Mouse (Mus musculus): ENCODE measurements around the gene Mapkapk5. TPM values are rescaled to one million over a fixed set of nuclear protein-coding genes. Genes with fewer than 3 reads are reported as not detected.
A peak's percentile ranks its signal among the peaks of the same experiment; 100 is the strongest.

Gene Mapkapk5
- polyA plus RNA-seq, 1 experiment from 2014 or later = 66.5 TPM

DNA sequence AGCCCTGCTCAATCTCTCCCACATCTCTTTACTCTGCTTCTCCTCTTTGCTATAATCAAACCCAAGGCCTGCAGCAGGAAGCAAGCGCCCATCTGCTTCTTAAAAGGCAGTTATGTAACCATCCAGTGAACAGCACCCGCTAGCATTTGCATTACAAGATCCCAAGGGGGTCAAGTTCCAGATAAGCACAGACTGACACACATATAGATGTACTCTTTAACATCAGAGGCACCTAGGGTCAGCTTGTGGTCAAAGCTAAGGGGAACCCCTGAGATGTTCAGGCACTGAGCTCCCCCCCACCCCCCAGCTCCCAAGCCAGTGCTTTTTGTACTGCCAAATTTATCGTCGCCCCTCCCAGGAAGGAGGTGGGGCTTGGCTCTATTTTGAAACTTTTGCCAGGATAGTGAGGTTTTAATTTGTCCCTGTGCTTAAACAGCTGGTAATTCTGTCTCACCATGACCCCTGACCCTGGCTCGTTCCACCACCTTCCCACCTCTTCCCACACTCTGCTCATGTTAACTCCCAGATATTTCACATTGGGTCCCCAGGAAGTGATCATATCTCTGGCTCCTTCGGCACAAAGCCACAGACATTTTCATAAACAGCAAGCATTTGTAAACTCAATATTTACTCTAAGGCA lies 40.8 kb upstream of the Mapkapk5 start:
- Histone ChIP-seq H3K9me3 (ENCODE audit: control insufficient read depth, low read length) (no peaks in the 10 kb centered on the region), H3K27ac (ENCODE audit: low read depth, low read length) (no peak overlapping the region), H3K4me3 (ENCODE audit: low read depth, low read length) (no peak overlapping the region), H3K27me3 (ENCODE audit: control insufficient read depth, insufficient read depth, low read length) (no peaks in the 10 kb centered on the region), H3K9ac (ENCODE audit: low read depth, low read length) (no peak overlapping the region), H3K4me2 (replicated peaks; ENCODE audit: low read depth, low read length) (no peak overlapping the region), H3K4me1 (replicated peaks; ENCODE audit: control insufficient read depth, insufficient read depth, low read length) (no peaks in the 10 kb centered on the region), H3K36me3 (ENCODE audit: control insufficient read depth, insufficient read depth, low read length) (no peaks in the 10 kb centered on the region)
- DNase-seq (ENCODE audit: low spot score) = no peak
- no peak for ATAC-seq (ENCODE audit: low FRiP score)
- WGBS = 73% methylated on average over 6 of the region's 6 CpGs

DNA sequence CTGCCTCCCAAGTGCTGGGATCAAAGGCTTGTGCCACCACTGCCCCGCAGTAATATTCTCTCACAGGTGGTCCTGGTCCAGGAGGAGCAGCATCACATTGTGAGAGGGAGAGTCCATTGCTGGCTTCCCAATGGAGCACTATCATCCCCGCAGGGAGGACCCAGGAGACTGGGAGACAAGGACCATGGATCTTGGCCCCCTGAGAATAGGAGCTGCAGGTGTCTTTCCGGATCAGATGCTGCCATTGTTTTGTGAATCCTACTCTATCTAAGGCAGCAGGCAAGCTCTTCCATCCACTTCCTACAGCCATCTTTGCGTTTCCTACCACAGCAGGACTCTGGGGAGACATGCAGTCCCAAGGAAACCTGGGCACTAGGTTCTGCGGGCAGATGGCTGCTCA lies 40.0 kb upstream of the Mapkapk5 start:
- no peak for ATAC-seq (ENCODE audit: low FRiP score)
- 85% methylated on average over 5 of the region's 5 CpGs for WGBS
- H3K4me2 ChIP-seq (replicated peaks; ENCODE audit: low read depth, low read length) = no peak overlapping the region

DNA sequence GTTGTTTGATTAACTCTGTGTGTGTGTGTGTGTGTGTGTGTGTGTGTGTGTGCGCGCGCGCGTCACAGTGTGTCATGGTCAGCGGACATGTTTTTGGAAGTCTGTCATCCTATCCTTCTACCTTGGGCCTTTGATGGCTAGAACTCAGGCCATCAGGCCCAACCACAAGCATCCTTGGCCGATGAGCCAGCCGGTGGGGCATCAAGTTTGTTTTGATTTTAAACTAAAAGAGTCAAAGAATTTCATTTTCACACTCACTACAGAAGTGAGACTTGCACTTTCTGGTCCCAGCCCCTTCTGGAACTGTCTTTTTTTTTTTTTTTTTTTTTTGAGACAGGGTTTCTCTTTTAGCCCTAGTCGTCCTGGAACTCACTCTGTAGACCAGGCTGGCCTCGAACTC lies 39.3 kb upstream of the Mapkapk5 start:
- WGBS = 94% methylated on average over 10 of the region's 10 CpGs
- Histone ChIP-seq H3K9ac (ENCODE audit: low read depth, low read length) (no peak overlapping the region), H3K9me3 (ENCODE audit: control insufficient read depth, low read length) (no peaks in the 10 kb centered on the region), H3K4me2 (replicated peaks; ENCODE audit: low read depth, low read length) (no peak overlapping the region), H3K27me3 (ENCODE audit: control insufficient read depth, insufficient read depth, low read length) (no peaks in the 10 kb centered on the region), H3K4me1 (replicated peaks; ENCODE audit: control insufficient read depth, insufficient read depth, low read length) (no peaks in the 10 kb centered on the region), H3K36me3 (ENCODE audit: control insufficient read depth, insufficient read depth, low read length) (no peaks in the 10 kb centered on the region), H3K27ac (ENCODE audit: low read depth, low read length) (no peak overlapping the region), H3K4me3 (ENCODE audit: low read depth, low read length) (no peak overlapping the region)
- ATAC-seq (ENCODE audit: low FRiP score) (no peak), DNase-seq (ENCODE audit: low spot score) (no peak)

More for the DNA sequence above, 40.0 kb upstream of the Mapkapk5 start:
- H3K9me3 ChIP-seq (ENCODE audit: control insufficient read depth, low read length) = no peaks in the 10 kb centered on the region
- H3K36me3 ChIP-seq (ENCODE audit: control insufficient read depth, insufficient read depth, low read length) = no peaks in the 10 kb centered on the region
- H3K4me3 ChIP-seq (ENCODE audit: low read depth, low read length) = no peak overlapping the region
- H3K27ac ChIP-seq (ENCODE audit: low read depth, low read length) = no peak overlapping the region
- no peaks in the 10 kb centered on the region for H3K27me3 ChIP-seq (ENCODE audit: control insufficient read depth, insufficient read depth, low read length)
- H3K9ac ChIP-seq (ENCODE audit: low read depth, low read length) = no peak overlapping the region
- no peak for DNase-seq (ENCODE audit: low spot score)
- no peaks in the 10 kb centered on the region for H3K4me1 ChIP-seq (replicated peaks; ENCODE audit: control insufficient read depth, insufficient read depth, low read length)

DNA sequence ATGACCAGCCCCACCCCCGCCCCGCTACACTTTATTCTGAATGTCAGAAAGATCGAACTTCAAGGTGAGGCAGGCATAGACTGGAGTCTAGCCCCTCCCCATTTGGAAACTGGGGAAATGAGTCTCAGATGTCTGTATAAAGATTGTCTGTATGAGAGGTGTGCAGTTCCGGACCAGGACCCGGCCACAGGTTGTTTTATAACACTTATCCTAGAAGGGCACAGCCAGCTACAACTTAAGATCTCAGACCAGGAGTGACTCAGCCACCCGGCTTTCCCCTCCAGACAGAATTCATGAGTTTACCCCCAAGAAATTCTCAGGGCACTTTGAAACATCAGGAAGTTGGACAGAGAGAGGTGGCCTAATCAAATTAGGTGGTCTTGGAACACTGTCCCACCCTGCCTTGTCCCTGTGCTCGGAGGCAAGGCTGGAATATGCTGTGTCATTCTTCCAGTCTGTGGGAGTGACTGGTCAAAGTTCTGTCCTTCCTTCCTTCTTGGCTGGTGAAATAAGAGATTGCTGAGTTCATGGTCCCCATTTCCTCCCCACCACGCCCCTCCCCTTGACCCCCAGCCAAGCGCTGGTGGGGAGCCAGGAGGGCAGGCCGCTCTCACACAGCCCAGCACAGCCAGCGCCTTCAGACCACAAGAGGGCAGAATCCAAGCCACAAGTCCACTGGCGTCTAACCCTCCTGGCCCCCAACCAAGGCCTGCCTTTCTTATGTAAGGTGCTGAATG lies 38.2 kb upstream of the Mapkapk5 start:
- no peaks in the 10 kb centered on the region for H3K4me1 ChIP-seq (replicated peaks; ENCODE audit: control insufficient read depth, insufficient read depth, low read length)
- H3K9me3 ChIP-seq (ENCODE audit: control insufficient read depth, low read length) = no peaks in the 10 kb centered on the region
- ATAC-seq (ENCODE audit: low FRiP score) (no peak), DNase-seq (ENCODE audit: low spot score) (peak; percentile 25)
- no peaks in the 10 kb centered on the region for H3K27me3 ChIP-seq (ENCODE audit: control insufficient read depth, insufficient read depth, low read length)
- 0 out of 2 replicates have a peak, but pooled peaks cover 6% of the 10 kb centered on the region for H3K36me3 ChIP-seq (ENCODE audit: control insufficient read depth, insufficient read depth, low read length)
- no peak overlapping the region for H3K9ac ChIP-seq (ENCODE audit: low read depth, low read length)
- no peak overlapping the region for H3K4me3 ChIP-seq (ENCODE audit: low read depth, low read length)
- 56% methylated on average over 12 of the region's 12 CpGs for WGBS
- H3K27ac ChIP-seq (ENCODE audit: low read depth, low read length) = no peak overlapping the region
- H3K4me2 ChIP-seq (replicated peaks; ENCODE audit: low read depth, low read length) = no peak overlapping the region

DNA sequence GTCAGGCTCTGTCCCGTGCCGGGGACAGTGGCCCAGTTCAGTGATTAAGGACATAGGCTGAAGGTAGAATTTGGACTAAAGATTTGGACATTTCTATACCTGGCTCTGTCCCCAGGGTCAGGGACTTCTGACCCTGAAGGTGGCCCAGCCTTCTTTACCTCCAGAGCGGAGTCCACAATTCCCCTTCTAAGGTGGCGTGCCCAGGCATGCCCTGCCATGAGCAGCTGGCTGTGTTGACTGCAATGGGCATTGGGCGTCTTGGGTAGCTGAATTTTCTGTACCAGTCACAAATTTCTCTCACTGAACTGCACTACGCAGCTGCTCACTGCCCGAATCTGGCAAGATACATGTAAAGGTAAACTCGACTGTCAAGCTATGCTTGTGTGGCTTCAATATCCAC lies 36.2 kb upstream of the Mapkapk5 start:
- H3K27ac ChIP-seq (ENCODE audit: low read depth, low read length) = no peak overlapping the region

DNA sequence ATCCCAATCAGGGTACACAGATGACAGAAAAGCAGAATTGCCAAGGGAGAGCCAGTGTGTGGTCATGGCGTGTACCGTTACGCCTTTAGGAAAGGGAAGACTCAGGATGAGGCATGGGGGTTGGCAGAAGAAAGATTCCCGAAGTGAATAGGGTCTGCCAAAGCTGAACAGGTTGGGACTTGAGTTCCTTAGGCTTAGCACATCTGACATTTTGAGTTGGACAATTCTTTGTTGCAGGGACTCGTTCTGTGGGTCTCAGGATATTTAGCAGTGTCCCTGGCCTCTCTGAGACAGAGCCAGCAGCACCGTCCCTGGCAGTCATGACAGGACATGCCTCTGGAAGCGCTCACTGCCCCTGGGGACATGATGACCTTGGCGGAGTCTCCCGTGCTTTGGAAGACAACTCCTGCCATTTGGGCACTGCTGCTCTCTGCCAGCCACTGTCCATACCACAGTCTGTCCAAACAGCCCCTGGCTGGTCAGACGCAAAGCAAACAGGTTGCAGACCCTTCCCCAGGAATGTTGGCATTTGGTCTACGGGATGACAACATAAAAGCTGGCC lies 31.3 kb upstream of the Mapkapk5 start:
- DNase-seq (ENCODE audit: low spot score) (no peak), ATAC-seq (ENCODE audit: low FRiP score) (no peak)
- Histone ChIP-seq H3K4me1 (replicated peaks; ENCODE audit: control insufficient read depth, insufficient read depth, low read length) (no peaks in the 10 kb centered on the region), H3K27me3 (ENCODE audit: control insufficient read depth, insufficient read depth, low read length) (no peaks in the 10 kb centered on the region), H3K36me3 (ENCODE audit: control insufficient read depth, insufficient read depth, low read length) (0 out of 2 replicates have a peak, but pooled peaks cover 6% of the 10 kb centered on the region), H3K27ac (ENCODE audit: low read depth, low read length) (no peak overlapping the region), H3K9ac (ENCODE audit: low read depth, low read length) (no peak overlapping the region), H3K4me2 (replicated peaks; ENCODE audit: low read depth, low read length) (no peak overlapping the region), H3K4me3 (ENCODE audit: low read depth, low read length) (no peak overlapping the region), H3K9me3 (ENCODE audit: control insufficient read depth, low read length) (no peaks in the 10 kb centered on the region)
- WGBS = 87% methylated on average over 11 of the region's 11 CpGs

More for the DNA sequence above, 36.2 kb upstream of the Mapkapk5 start:
- Histone ChIP-seq H3K4me3 (ENCODE audit: low read depth, low read length) (no peak overlapping the region), H3K9ac (ENCODE audit: low read depth, low read length) (no peak overlapping the region), H3K4me2 (replicated peaks; ENCODE audit: low read depth, low read length) (no peak overlapping the region), H3K27me3 (ENCODE audit: control insufficient read depth, insufficient read depth, low read length) (no peaks in the 10 kb centered on the region), H3K9me3 (ENCODE audit: control insufficient read depth, low read length) (no peaks in the 10 kb centered on the region), H3K36me3 (ENCODE audit: control insufficient read depth, insufficient read depth, low read length) (0 out of 2 replicates have a peak, but pooled peaks cover 6% of the 10 kb centered on the region), H3K4me1 (replicated peaks; ENCODE audit: control insufficient read depth, insufficient read depth, low read length) (no peaks in the 10 kb centered on the region)
- WGBS = 93% methylated on average over 8 of the region's 8 CpGs
- ATAC-seq (ENCODE audit: low FRiP score) (no peak), DNase-seq (ENCODE audit: low spot score) (no peak)

DNA sequence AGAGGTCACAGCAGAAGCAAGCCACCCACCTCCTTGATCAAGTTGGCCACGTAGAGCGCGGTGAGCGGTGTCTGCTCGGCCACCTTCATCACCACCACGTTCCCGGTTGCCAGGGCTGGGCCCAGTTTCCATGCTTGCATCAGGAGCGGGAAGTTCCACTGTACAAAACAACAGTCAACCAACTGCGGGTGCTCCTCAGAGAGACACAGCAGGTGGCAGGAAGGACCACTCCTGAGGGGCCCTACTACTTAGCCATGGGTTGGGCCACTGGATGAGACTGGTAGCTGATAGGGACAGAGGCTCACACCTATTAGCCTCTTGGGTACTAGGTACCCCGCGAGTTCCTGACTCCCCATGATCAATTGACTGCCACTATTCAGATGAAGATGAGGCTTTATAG lies 30.2 kb upstream of the Mapkapk5 start:
- no peak overlapping the region for H3K4me3 ChIP-seq (ENCODE audit: low read depth, low read length)
- DNase-seq (ENCODE audit: low spot score) (no peak), ATAC-seq (ENCODE audit: low FRiP score) (no peak)
- H3K9me3 ChIP-seq (ENCODE audit: control insufficient read depth, low read length) = no peaks in the 10 kb centered on the region
- no peaks in the 10 kb centered on the region for H3K4me1 ChIP-seq (replicated peaks; ENCODE audit: control insufficient read depth, insufficient read depth, low read length)
- no peak overlapping the region for H3K9ac ChIP-seq (ENCODE audit: low read depth, low read length)
- WGBS = 94% methylated on average over 11 of the region's 11 CpGs
- no peaks in the 10 kb centered on the region for H3K27me3 ChIP-seq (ENCODE audit: control insufficient read depth, insufficient read depth, low read length)
- H3K36me3 ChIP-seq (ENCODE audit: control insufficient read depth, insufficient read depth, low read length) = 0 out of 2 replicates have a peak, but pooled peaks cover 6% of the 10 kb centered on the region
- H3K27ac ChIP-seq (ENCODE audit: low read depth, low read length) = no peak overlapping the region
- no peak overlapping the region for H3K4me2 ChIP-seq (replicated peaks; ENCODE audit: low read depth, low read length)

DNA sequence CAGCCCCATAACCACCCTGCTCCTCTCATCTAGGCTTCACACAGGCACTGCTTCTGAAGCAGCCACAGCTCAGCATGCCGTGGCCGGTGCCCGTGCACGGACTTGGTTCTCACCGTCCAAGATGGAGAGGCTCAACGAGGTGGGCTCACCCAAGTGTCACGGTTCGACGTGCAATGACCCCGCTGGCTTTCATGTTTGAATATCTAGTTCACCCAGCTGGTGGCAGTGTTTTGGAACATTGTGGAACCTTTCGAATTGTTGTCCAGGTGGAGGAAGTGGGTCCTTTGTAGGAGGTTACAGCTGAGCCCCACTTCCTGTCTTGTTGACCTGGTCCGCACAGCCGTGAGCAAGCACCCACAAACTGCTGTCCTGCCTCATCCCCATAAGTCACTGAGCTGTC lies 28.4 kb upstream of the Mapkapk5 start:
- Histone ChIP-seq H3K4me3 (ENCODE audit: low read depth, low read length) (no peak overlapping the region), H3K9me3 (ENCODE audit: control insufficient read depth, low read length) (no peaks in the 10 kb centered on the region), H3K9ac (ENCODE audit: low read depth, low read length) (no peak overlapping the region), H3K36me3 (ENCODE audit: control insufficient read depth, insufficient read depth, low read length) (0 out of 2 replicates have a peak, but pooled peaks cover 2% of the 10 kb centered on the region), H3K4me1 (replicated peaks; ENCODE audit: control insufficient read depth, insufficient read depth, low read length) (no peaks in the 10 kb centered on the region), H3K27me3 (ENCODE audit: control insufficient read depth, insufficient read depth, low read length) (no peaks in the 10 kb centered on the region), H3K27ac (ENCODE audit: low read depth, low read length) (no peak overlapping the region), H3K4me2 (replicated peaks; ENCODE audit: low read depth, low read length) (no peak overlapping the region)
- WGBS = 91% methylated on average over 13 of the region's 13 CpGs
- no peak for ATAC-seq (ENCODE audit: low FRiP score)
- DNase-seq (ENCODE audit: low spot score) = no peak
